Mouse (Mus musculus) C2C12 (cell line): ENCODE data around the gene Fnbp1.

Experiments used
- CEBPB ChIP-seq: IDR thresholded peaks from one replicate; pipeline ENCODE4 v1.6.1; 2011; ENCODE audit warnings: low read depth, mild to moderate bottlenecking, control low read depth, moderate library complexity
- CTCF ChIP-seq: IDR thresholded peaks from one replicate; pipeline ENCODE4 v1.5.1; 2011; ENCODE audit not compliant: control insufficient read depth, insufficient read depth, insufficient read length
- MYOG ChIP-seq: IDR thresholded peaks from one replicate; pipeline ENCODE4 v1.6.1; 2011; ENCODE audit not compliant: control insufficient read depth, insufficient read length; ENCODE audit errors: extremely low read depth

- TF ChIP-seq CTCF: no peak
- TF ChIP-seq CEBPB: no peak
- TF ChIP-seq MYOG: no peak
Measured at GRCm38 (mm10) chr2:31018519-31018918, 123.3 kb downstream of the Fnbp1 start.
